Mouse (Mus musculus) gastrocnemius, adult 2 months (tissue): ENCODE data around the gene Ago4. TPM values are rescaled to one million over a fixed set of nuclear protein-coding genes. Genes with fewer than 3 reads are reported as not detected.

Experiments
- DNase-seq: peaks from one replicate; pipeline ENCODE4 v3.0.0; 2022
- H3K27ac ChIP-seq: fragments of 200-600 bp; 2 replicates; pipeline ENCODE4 v1.8.1; 2022; ENCODE audit warnings: mild to moderate bottlenecking
- H3K4me3 ChIP-seq: fragments of 200-600 bp; 2 replicates; pipeline ENCODE4 v1.8.1; 2022; ENCODE audit warnings: mild to moderate bottlenecking, moderate library complexity
- CTCF ChIP-seq: fragments of 200-600 bp; IDR thresholded peaks from 2 replicates; pipeline ENCODE4 v1.8.1; 2022; ENCODE audit warnings: antibody characterized with exemption, mild to moderate bottlenecking, moderate library complexity
- intact Hi-C: fragments of 180-260 bp; cut with DNase I; formaldehyde crosslinking; loops from one replicate; pipeline ENCODE4 v1.15.1; 2025
- microRNA-seq: library from miRNA; unstranded; fragments of <30 nt; microRNA quantifications from one replicate; pipeline ENCODE4 v1.2.0, GENCODE M21; 2021
- total RNA-seq, 2 experiments: library from RNA; stranded (reverse); gene quantifications; 2 replicates each; pipeline ENCODE4 v1.2.3; 2021

Ago4 gene
- total RNA-seq, 2 experiments from 2014 or later: 4.5 to 8.4 TPM

GRCm38 (mm10) chr4:126455441-126455840 is 77.8 kb downstream of the Ago4 start:
- intact Hi-C loops: no loop called here
- H3K27ac ChIP-seq: no peak overlapping the region
- DNase-seq: no peak
- no peak for TF ChIP-seq CTCF
- H3K4me3 ChIP-seq: no peak overlapping the region

GRCm38 (mm10) chr4:126454547-126455254 is 78.6 kb downstream of the Ago4 start:
- H3K27ac ChIP-seq: no peak overlapping the region
- no peak for TF ChIP-seq CTCF
- DNase-seq: no peak
- H3K4me3 ChIP-seq: no peak overlapping the region
- intact Hi-C loops: no loop called here

DNA sequence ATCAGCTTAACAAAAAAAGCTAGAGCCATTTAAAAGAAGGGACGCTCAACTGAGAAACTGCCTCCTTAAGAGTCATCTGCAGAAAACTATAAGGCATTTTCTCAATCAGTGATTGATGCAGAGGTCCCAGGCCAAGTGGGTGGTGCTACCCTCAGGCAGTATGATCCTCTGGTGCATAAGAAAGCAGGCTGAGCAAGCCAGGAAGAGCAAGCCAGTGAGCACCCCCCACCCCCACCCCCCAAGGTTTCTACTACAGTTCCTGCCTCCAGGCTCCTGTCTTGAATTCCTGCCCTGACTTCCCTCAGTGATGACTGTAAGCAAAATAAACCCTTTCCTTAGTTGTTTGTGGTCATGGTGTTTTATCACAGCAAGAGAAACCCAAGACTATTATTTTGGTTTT is 83.0 kb downstream of the Ago4 start:
- H3K27ac ChIP-seq: no peak overlapping the region

GRCm38 (mm10) chr4:126447126-126447525 is 86.1 kb downstream of the Ago4 start:
- no peak overlapping the region for H3K27ac ChIP-seq
- no peak overlapping the region for H3K4me3 ChIP-seq
- intact Hi-C loops: no loop called here
- DNase-seq: peak; percentile 61
- no peak for TF ChIP-seq CTCF

More for the DNA sequence above, 83.0 kb downstream of the Ago4 start:
- H3K4me3 ChIP-seq: no peak overlapping the region
- no peak for DNase-seq
- no peak for TF ChIP-seq CTCF
- intact Hi-C loops: no loop called here

- TF ChIP-seq CTCF: no peak
- H3K4me3 ChIP-seq: no peak overlapping the region
- DNase-seq: no peak
- H3K27ac ChIP-seq: no peak overlapping the region
- intact Hi-C loops: no loop called here
Observed at GRCm38 (mm10) chr4:126444528-126444927, 88.7 kb downstream of the Ago4 start.

Small RNA genes lying within 50 kb of the gene (microRNA-seq; reads per million reads assigned to microRNA genes)
- gene Mir7119: not detected

Other genes with a start within 250 kb of the Ago4 start
- gene Col8a2, start 246.7 kb downstream of the Ago4 start, total RNA-seq: 1 to 10 TPM in 1 of 2 experiments, under 1 TPM in 1; 0.74 to 6.0 TPM
- 1 to 10 TPM; 9.3 to 9.5 TPM for gene Adprhl2, start 211.8 kb downstream of the Ago4 start, total RNA-seq
- under 1 TPM in 1 of 2 experiments, not detected in 1; 0.64 TPM for gene Tekt2, start 207.8 kb downstream of the Ago4 start, total RNA-seq
- 10 to 100 TPM in 1 of 2 experiments, 1 to 10 TPM in 1; 7.6 to 11.6 TPM for gene Ago3, start 103.9 kb downstream of the Ago4 start, total RNA-seq
- gene Ago1, start 64.9 kb downstream of the Ago4 start, total RNA-seq: 1 to 10 TPM; 6.6 to 7.9 TPM
- gene Clspn, start 23.5 kb upstream of the Ago4 start, total RNA-seq: under 1 TPM; 0.28 to 0.50 TPM
- 10 to 100 TPM; 21.6 to 25.9 TPM for gene 5730409E04Rik, start 76.3 kb upstream of the Ago4 start, total RNA-seq
- 10 to 100 TPM; 93.2 to 98.3 TPM for gene Psmb2, start 144.2 kb upstream of the Ago4 start, total RNA-seq
- not detected for gene Tfap2e, start 202.8 kb upstream of the Ago4 start, total RNA-seq
- 10 to 100 TPM; 11.0 to 11.7 TPM for gene Ncdn, start 220.0 kb upstream of the Ago4 start, total RNA-seq
- gene AU040320, start 220.1 kb upstream of the Ago4 start, total RNA-seq: 10 to 100 TPM; 27.8 to 29.3 TPM